ENCODE assay signal across 8 mouse cellular contexts in genomic region chr2:69205185-69205584, GRCm38 (mm10). TPM values are rescaled to one million over a fixed set of nuclear protein-coding genes. Genes with fewer than 3 reads are reported as not detected.
DNase-seq lines count a peak whose midpoint lies in the region; ATAC-seq and TF ChIP-seq lines count a peak whose summit lies in the region.

No protein-coding gene starts in this region.

- peak overlapping the region; percentile 98 for H3K4me3 ChIP-seq in megakaryocyte, embryonic 14.5 days (replicated peaks)
- peak overlapping the region; percentile 80 for H3K4me3 ChIP-seq in heart, embryonic 16.5 days (ENCODE audit: low read length)
- peak overlapping the region; percentile 70 for H3K4me3 ChIP-seq in limb, embryonic 11.5 days (ENCODE audit: low read depth, low read length)
- peak overlapping the region; percentile 90 for H3K4me3 ChIP-seq in small intestine, adult 2 months (ENCODE audit: low read depth, low read length)

- no peak for TF ChIP-seq CTCF in small intestine, adult 2 months (IDR thresholded peaks at IDR 0.05; ENCODE audit: extremely low read depth, insufficient read length, insufficient replicate concordance, low read depth, low read length)

- DNase-seq in limb, embryonic 11.5 days (ENCODE audit: low spot score) = peak; percentile 26
- no peak for DNase-seq in cerebellum, postnatal 14 days
- DNase-seq in urinary bladder, adult 2 months (ENCODE audit: low spot score) = no peak
- DNase-seq in gastrocnemius, postnatal 25 days = no peak

- no peaks in the 10 kb centered on the region for H3K27me3 ChIP-seq in megakaryocyte, embryonic 14.5 days (replicated peaks)
- no peaks in the 10 kb centered on the region for H3K27me3 ChIP-seq in heart, embryonic 16.5 days (ENCODE audit: control insufficient read depth, insufficient read depth, low read length)
- H3K27me3 ChIP-seq in limb, embryonic 11.5 days (ENCODE audit: control insufficient read depth, insufficient read depth, low read length) = no peaks in the 10 kb centered on the region
- no peaks in the 10 kb centered on the region for H3K27me3 ChIP-seq in small intestine, adult 2 months (ENCODE audit: control insufficient read depth, insufficient read depth, low read length)

- H3K27ac ChIP-seq in heart, embryonic 16.5 days (ENCODE audit: low read length) = no peak overlapping the region; the same call in 1 of the 2 replicates
- H3K27ac ChIP-seq in limb, embryonic 11.5 days (replicated peaks; ENCODE audit: low read depth, low read length) = no peak overlapping the region
- no peak overlapping the region for H3K27ac ChIP-seq in small intestine, adult 2 months (ENCODE audit: insufficient read depth, low read depth, low read length)

- 19% methylated on average over 6 of the region's 6 CpGs for WGBS in heart, embryonic 16.5 days
- WGBS in limb, embryonic 11.5 days = 26% methylated on average over 6 of the region's 6 CpGs
- 5% methylated on average over 6 of the region's 6 CpGs for WGBS in small intestine, adult 2 months

- peaks cover 19% of the 10 kb centered on the region for H3K4me1 ChIP-seq in megakaryocyte, embryonic 14.5 days
- peaks cover 8% of the 10 kb centered on the region for H3K4me1 ChIP-seq in heart, embryonic 16.5 days (ENCODE audit: control insufficient read depth, insufficient read depth, low read length)
- H3K4me1 ChIP-seq in limb, embryonic 11.5 days (ENCODE audit: control insufficient read depth, insufficient read depth, low read length) = no peaks in the 10 kb centered on the region; the same call in 1 of the 2 replicates
- H3K4me1 ChIP-seq in small intestine, adult 2 months (ENCODE audit: control insufficient read depth, insufficient read depth, insufficient read length, low read length) = peaks cover 4% of the 10 kb centered on the region; the same call in 1 of the 2 replicates

- peak overlapping the region; percentile 86 for H3K4me2 ChIP-seq in heart, embryonic 16.5 days (ENCODE audit: low read depth, low read length)
- H3K4me2 ChIP-seq in limb, embryonic 11.5 days (ENCODE audit: low read depth, severe bottlenecking) = peak overlapping the region; percentile 57

- no peak for ATAC-seq in megakaryocyte, adult 5-6 weeks (ENCODE audit: poor library complexity, severe bottlenecking)
- ATAC-seq in heart, embryonic 16.5 days (replicated peaks; ENCODE audit: extremely low read depth, insufficient read depth, low FRiP score) = no peak
- no peak for ATAC-seq in limb, embryonic 11.5 days (ENCODE audit: insufficient number of reproducible peaks, low FRiP score, low TSS enrichment, low read depth)

- H3K9me3 ChIP-seq in megakaryocyte, embryonic 14.5 days = no peaks in the 10 kb centered on the region
- H3K9me3 ChIP-seq in heart, embryonic 16.5 days (replicated peaks; ENCODE audit: control insufficient read depth, low read length) = no peaks in the 10 kb centered on the region
- H3K9me3 ChIP-seq in limb, embryonic 11.5 days (ENCODE audit: control insufficient read depth, low read length) = no peaks in the 10 kb centered on the region

- peak overlapping the region; percentile 85 for H3K9ac ChIP-seq in heart, embryonic 16.5 days (ENCODE audit: low read length)
- H3K9ac ChIP-seq in limb, embryonic 11.5 days (ENCODE audit: low read length) = peak overlapping the region; percentile 78

- H3K36me3 ChIP-seq in megakaryocyte, embryonic 14.5 days (replicated peaks; ENCODE audit: low read length) = peaks cover 25% of the 10 kb centered on the region
- H3K36me3 ChIP-seq in heart, embryonic 16.5 days (ENCODE audit: control insufficient read depth, insufficient read depth) = peaks cover 14% of the 10 kb centered on the region
- peaks cover 10% of the 10 kb centered on the region for H3K36me3 ChIP-seq in limb, embryonic 11.5 days (ENCODE audit: control insufficient read depth, insufficient read depth, low read length)
- H3K36me3 ChIP-seq in small intestine, adult 2 months (ENCODE audit: control insufficient read depth, insufficient read depth, low read length) = peaks cover 4% of the 10 kb centered on the region

- no peak for TF ChIP-seq POLR2A in small intestine, adult 2 months (IDR thresholded peaks at IDR 0.05; ENCODE audit: low read depth, low read length)

RNA-seq across cellular contexts. Expression of gene Spc25, which starts 0.8 kb away (rescaled TPM):
- polyA plus RNA-seq in megakaryocyte, embryonic 14.5 days (2012; ENCODE audit: insufficient read depth, low replicate concordance) = 1.6 and 7.5 TPM in 2 replicates
- total RNA-seq in megakaryocyte, adult 5-6 weeks (2015) = 101 and 107 TPM in 2 replicates
- 116 and 134 TPM in 2 replicates for total RNA-seq in megakaryocyte, adult 5-6 weeks (2017)
- 138 and 158 TPM in 2 replicates for polyA plus RNA-seq in heart, embryonic 16.5 days (2015; fragmentation: Nextera tagmentation; extraction: Ambion mirVana)
- 208 and 231 TPM in 2 replicates for polyA plus RNA-seq in limb, embryonic 11.5 days (2014; fragmentation: Nextera tagmentation; extraction: Ambion mirVana)
- polyA plus RNA-seq in small intestine, adult 2 months (2012; rRNA removed) = 0.24 and 0.82 TPM in 2 replicates
- 2.6 and 2.9 TPM in 2 replicates for polyA plus RNA-seq in urinary bladder, adult 2 months (2012; rRNA removed)
- total RNA-seq in gastrocnemius, postnatal 25 days (2021) = 1 to 10 TPM in 1 of 2 experiments, under 1 TPM in 1; 0.56 to 1.0 TPM

RNA-seq across cellular contexts. Expression of gene G6pc2, which starts 5.7 kb away (rescaled TPM):
- polyA plus RNA-seq in megakaryocyte, embryonic 14.5 days (2012; ENCODE audit: insufficient read depth, low replicate concordance) = not detected in 2 replicates
- total RNA-seq in megakaryocyte, adult 5-6 weeks (2015) = not detected in 2 replicates
- not detected in 2 replicates for total RNA-seq in megakaryocyte, adult 5-6 weeks (2017)
- polyA plus RNA-seq in heart, embryonic 16.5 days (2015; fragmentation: Nextera tagmentation; extraction: Ambion mirVana) = not detected in 2 replicates
- 0.51 TPM in 1 of 2 replicates, not detected in the other for polyA plus RNA-seq in limb, embryonic 11.5 days (2014; fragmentation: Nextera tagmentation; extraction: Ambion mirVana)
- polyA plus RNA-seq in small intestine, adult 2 months (2012; rRNA removed) = 0.05 TPM in 1 of 2 replicates, not detected in the other
- not detected in 2 replicates for polyA plus RNA-seq in urinary bladder, adult 2 months (2012; rRNA removed)
- not detected for total RNA-seq in gastrocnemius, postnatal 25 days (2021)

Comparison
In these comparisons a context has a peak if more than half of its experiments do, and no peak if none do; other contexts are left out.
1. RNA of gene Spc25, which starts 0.8 kb away (polyA plus RNA-seq): 208 to 231 TPM in limb, embryonic 11.5 days and 138 to 158 TPM in heart, embryonic 16.5 days; 1.6 to 7.5 TPM in megakaryocyte, embryonic 14.5 days, 2.6 to 2.9 TPM in urinary bladder, adult 2 months and 0.24 to 0.82 TPM in small intestine, adult 2 months; every median in the first group is over 10 times any median in the second.
2. Peak in every context shown above with its lines, with median percentiles within 50 percentile points of each other: H3K4me3 ChIP-seq.